Mouse (Mus musculus): ENCODE data around the gene Troap.

GRCm38 (mm10) chr15:99082322-99082721, 7.9 kb downstream of the Troap start:
- TF ChIP-seq POLR2A (IDR thresholded peaks at IDR 0.05; ENCODE audit: low read depth, low read length) (no peak), CTCF (IDR thresholded peaks at IDR 0.05; ENCODE audit: extremely low read depth, insufficient read length, insufficient replicate concordance, low read depth, low read length) (no peak)
